Mouse (Mus musculus): ENCODE data around the gene Csf1. TPM values are rescaled to one million over a fixed set of nuclear protein-coding genes. Genes with fewer than 3 reads are reported as not detected.

Csf1 gene
- total and polyA plus RNA-seq, 2 experiments from 2014 or later, result 11.2 to 13.1 TPM

- no peak for DNase-seq (ENCODE audit: low spot score)
These were observed 9.3 kb downstream of the Csf1 start for GRCm38 (mm10) chr3:107750775-107751540.

GRCm38 (mm10) chr3:107749446-107749845 lies 10.8 kb downstream of the Csf1 start:
- Histone ChIP-seq H3K36me3 (ENCODE audit: insufficient read depth, low read length) (peaks cover 5% of the 10 kb centered on the region; the same call in 1 of the 2 replicates), H3K4me1 (ENCODE audit: insufficient read depth, low read length) (no peaks in the 10 kb centered on the region), H3K27ac (no peak overlapping the region), H3K4me2 (ENCODE audit: low read depth, low read length) (no peak overlapping the region), H3K9ac (replicated peaks; ENCODE audit: low read length) (no peak overlapping the region), H3K4me3 (ENCODE audit: low read length) (no peak overlapping the region), H3K9me3 (ENCODE audit: low read length) (no peaks in the 10 kb centered on the region), H3K27me3 (ENCODE audit: insufficient read depth, low read length) (no peaks in the 10 kb centered on the region)
- DNase-seq (ENCODE audit: low spot score), result no peak
- 63% methylated on average over 4 of the region's 4 CpGs for WGBS
- no peak for ATAC-seq
- TF ChIP-seq CTCF (IDR thresholded peaks at IDR 0.05; ENCODE audit: low read depth), result no peak

More at GRCm38 (mm10) chr3:107750775-107751540, 9.3 kb downstream of the Csf1 start:
- 60% methylated on average over 9 of the region's 9 CpGs for WGBS
- ATAC-seq, result peak; percentile 3; the same call in 1 of the 2 replicates
- Histone ChIP-seq H3K4me3 (ENCODE audit: low read length) (no peak overlapping the region), H3K27me3 (ENCODE audit: insufficient read depth, low read length) (no peaks in the 10 kb centered on the region), H3K9me3 (ENCODE audit: low read length) (no peaks in the 10 kb centered on the region), H3K4me1 (ENCODE audit: insufficient read depth, low read length) (no peaks in the 10 kb centered on the region), H3K4me2 (ENCODE audit: low read depth, low read length) (no peak overlapping the region), H3K9ac (replicated peaks; ENCODE audit: low read length) (no peak overlapping the region), H3K36me3 (ENCODE audit: insufficient read depth, low read length) (peaks cover 3% of the 10 kb centered on the region; the same call in 1 of the 2 replicates), H3K27ac (no peak overlapping the region)
- no peak for TF ChIP-seq CTCF (IDR thresholded peaks at IDR 0.05; ENCODE audit: low read depth)

- TF ChIP-seq CTCF (IDR thresholded peaks at IDR 0.05; ENCODE audit: low read depth), result peak; percentile 40
- H3K36me3 ChIP-seq (ENCODE audit: insufficient read depth, low read length), result peaks cover 5% of the 10 kb centered on the region; the same call in 1 of the 2 replicates
- no peak overlapping the region for H3K4me3 ChIP-seq (ENCODE audit: low read length)
- no peaks in the 10 kb centered on the region for H3K4me1 ChIP-seq (ENCODE audit: insufficient read depth, low read length)
- 82% methylated on average over 14 of the region's 14 CpGs for WGBS
- ATAC-seq (no peak), DNase-seq (ENCODE audit: low spot score) (no peak)
- H3K4me2 ChIP-seq (ENCODE audit: low read depth, low read length), result no peak overlapping the region
- no peaks in the 10 kb centered on the region for H3K27me3 ChIP-seq (ENCODE audit: insufficient read depth, low read length)
- no peak overlapping the region for H3K27ac ChIP-seq
- H3K9me3 ChIP-seq (ENCODE audit: low read length), result no peaks in the 10 kb centered on the region
- H3K9ac ChIP-seq (replicated peaks; ENCODE audit: low read length), result no peak overlapping the region
These were observed 11.9 kb downstream of the Csf1 start for GRCm38 (mm10) chr3:107748260-107748955.

- H3K27me3 ChIP-seq (ENCODE audit: insufficient read depth, low read length), result no peaks in the 10 kb centered on the region
- DNase-seq (ENCODE audit: low spot score) (no peak), ATAC-seq (no peak)
- no peak overlapping the region for H3K27ac ChIP-seq
- no peak overlapping the region for H3K4me2 ChIP-seq (ENCODE audit: low read depth, low read length)
- peaks cover 3% of the 10 kb centered on the region; the same call in 1 of the 2 replicates for H3K36me3 ChIP-seq (ENCODE audit: insufficient read depth, low read length)
- TF ChIP-seq CTCF (IDR thresholded peaks at IDR 0.05; ENCODE audit: low read depth), result no peak
- no peak overlapping the region for H3K4me3 ChIP-seq (ENCODE audit: low read length)
- H3K4me1 ChIP-seq (ENCODE audit: insufficient read depth, low read length), result peaks cover 3% of the 10 kb centered on the region
- WGBS, result 78% methylated on average over 3 of the region's 3 CpGs
- H3K9ac ChIP-seq (replicated peaks; ENCODE audit: low read length), result no peak overlapping the region
- H3K9me3 ChIP-seq (ENCODE audit: low read length), result no peaks in the 10 kb centered on the region
These were observed 14.2 kb downstream of the Csf1 start for GRCm38 (mm10) chr3:107746026-107746425.

- no peak for TF ChIP-seq CTCF (IDR thresholded peaks at IDR 0.05; ENCODE audit: low read depth)
- Histone ChIP-seq H3K27ac (no peak overlapping the region), H3K9ac (replicated peaks; ENCODE audit: low read length) (no peak overlapping the region), H3K27me3 (ENCODE audit: insufficient read depth, low read length) (no peaks in the 10 kb centered on the region), H3K4me3 (ENCODE audit: low read length) (no peak overlapping the region), H3K9me3 (ENCODE audit: low read length) (no peaks in the 10 kb centered on the region), H3K4me2 (ENCODE audit: low read depth, low read length) (no peak overlapping the region), H3K4me1 (ENCODE audit: insufficient read depth, low read length) (peaks cover 18% of the 10 kb centered on the region), H3K36me3 (ENCODE audit: insufficient read depth, low read length) (peaks cover 3% of the 10 kb centered on the region; the same call in 1 of the 2 replicates)
- DNase-seq (ENCODE audit: low spot score) (peak; percentile 35), ATAC-seq (0 out of 2 replicates have a peak, but pooled peaks have one; percentile 37)
- WGBS, result 68% methylated on average over 1 of the region's 1 CpGs
These were observed 16.6 kb downstream of the Csf1 start for GRCm38 (mm10) chr3:107743650-107744049.

GRCm38 (mm10) chr3:107743107-107743506 lies 17.2 kb downstream of the Csf1 start:
- no peak for TF ChIP-seq CTCF (IDR thresholded peaks at IDR 0.05; ENCODE audit: low read depth)
- ATAC-seq, result no peak

More at GRCm38 (mm10) chr3:107743107-107743506, 17.2 kb downstream of the Csf1 start:
- Histone ChIP-seq H3K9me3 (ENCODE audit: low read length) (no peaks in the 10 kb centered on the region), H3K4me1 (ENCODE audit: insufficient read depth, low read length) (peaks cover 18% of the 10 kb centered on the region), H3K36me3 (ENCODE audit: insufficient read depth, low read length) (peaks cover 3% of the 10 kb centered on the region; the same call in 1 of the 2 replicates), H3K27ac (no peak overlapping the region), H3K4me3 (ENCODE audit: low read length) (no peak overlapping the region), H3K4me2 (ENCODE audit: low read depth, low read length) (no peak overlapping the region), H3K9ac (replicated peaks; ENCODE audit: low read length) (no peak overlapping the region), H3K27me3 (ENCODE audit: insufficient read depth, low read length) (no peaks in the 10 kb centered on the region)
- 44% methylated on average over 3 of the region's 3 CpGs for WGBS
- no peak for DNase-seq (ENCODE audit: low spot score)

Measured in hindbrain, postnatal 0 days (tissue).